Mouse (Mus musculus) E14TG2a.4 (cell line): ENCODE results near the gene Dscaml1.

Source experiments
- H3K27me3 ChIP-seq: 2 replicates; pipeline ENCODE4 v1.6.1; 2014; ENCODE audit warnings: low read length, control low read depth; ENCODE audit not compliant: insufficient read depth
- H3K36me3 ChIP-seq: 2 replicates; pipeline ENCODE4 v1.6.1; 2014; ENCODE audit warnings: low read length, control low read depth; ENCODE audit not compliant: insufficient read depth
- H3K4me1 ChIP-seq: replicated peaks from 2 replicates; pipeline ENCODE4 v1.6.1; 2014; ENCODE audit warnings: low read depth, low read length, control low read depth
- H3K4me3 ChIP-seq: replicated peaks from 2 replicates; pipeline ENCODE4 v1.5.1; 2014; ENCODE audit warnings: mild to moderate bottlenecking, low read length
- H3K9me3 ChIP-seq: 2 replicates; pipeline ENCODE4 v1.6.1; 2014; ENCODE audit warnings: low read length, control low read depth
- CTCF ChIP-seq: conservative IDR thresholded peaks from 2 replicates; pipeline ENCODE4 v1.5.1; 2014; ENCODE audit warnings: low read length
- NANOG ChIP-seq: IDR thresholded peaks from 2 replicates; pipeline ENCODE4 v1.6.1; 2014; ENCODE audit warnings: borderline replicate concordance, low read length, mixed read lengths
- POU5F1 ChIP-seq: IDR thresholded peaks from 2 replicates; pipeline ENCODE4 v1.6.1; 2014; ENCODE audit warnings: low read length, borderline replicate concordance

The Dscaml1 gene

GRCm38 (mm10) chr9:45617889-45618288, 191.5 kb downstream of the Dscaml1 start:
- Histone ChIP-seq H3K27me3 (0 out of 2 replicates have a peak, but pooled peaks cover 2% of the 10 kb centered on the region), H3K4me3 (no peak overlapping the region), H3K9me3 (no peaks in the 10 kb centered on the region), H3K4me1 (peaks cover 32% of the 10 kb centered on the region), H3K36me3 (no peaks in the 10 kb centered on the region)
- TF ChIP-seq CTCF (no peak), POU5F1 (no peak), NANOG (no peak)

- H3K4me1 ChIP-seq: peaks cover 37% of the 10 kb centered on the region
These were observed 192.0 kb downstream of the Dscaml1 start for GRCm38 (mm10) chr9:45618443-45618842.

GRCm38 (mm10) chr9:45620049-45620448, 193.6 kb downstream of the Dscaml1 start:
- no peak for TF ChIP-seq CTCF
- no peak for TF ChIP-seq NANOG
- TF ChIP-seq POU5F1: no peak
- H3K4me3 ChIP-seq: no peak overlapping the region
- H3K9me3 ChIP-seq: no peaks in the 10 kb centered on the region
- peaks cover 52% of the 10 kb centered on the region for H3K4me1 ChIP-seq
- no peaks in the 10 kb centered on the region for H3K36me3 ChIP-seq
- H3K27me3 ChIP-seq: peaks cover 2% of the 10 kb centered on the region; the same call in 1 of the 2 replicates

More at GRCm38 (mm10) chr9:45618443-45618842, 192.0 kb downstream of the Dscaml1 start:
- 0 out of 2 replicates have a peak, but pooled peaks cover 2% of the 10 kb centered on the region for H3K27me3 ChIP-seq
- H3K9me3 ChIP-seq: no peaks in the 10 kb centered on the region
- H3K4me3 ChIP-seq: no peak overlapping the region
- no peaks in the 10 kb centered on the region for H3K36me3 ChIP-seq
- TF ChIP-seq CTCF (no peak), POU5F1 (no peak), NANOG (no peak)

- no peak for TF ChIP-seq POU5F1
- no peak for TF ChIP-seq CTCF
- TF ChIP-seq NANOG: no peak
- peaks cover 58% of the 10 kb centered on the region for H3K4me1 ChIP-seq
- peaks cover 2% of the 10 kb centered on the region; the same call in 1 of the 2 replicates for H3K27me3 ChIP-seq
- H3K4me3 ChIP-seq: no peak overlapping the region
- H3K9me3 ChIP-seq: no peaks in the 10 kb centered on the region
- H3K36me3 ChIP-seq: no peaks in the 10 kb centered on the region
These were observed 194.5 kb downstream of the Dscaml1 start for GRCm38 (mm10) chr9:45620920-45621319.

- TF ChIP-seq NANOG: no peak
- no peak for TF ChIP-seq CTCF
- no peak for TF ChIP-seq POU5F1
- no peaks in the 10 kb centered on the region; the same call in 1 of the 2 replicates for H3K27me3 ChIP-seq
- H3K36me3 ChIP-seq: no peaks in the 10 kb centered on the region
- no peaks in the 10 kb centered on the region for H3K9me3 ChIP-seq
- H3K4me1 ChIP-seq: peaks cover 70% of the 10 kb centered on the region
- H3K4me3 ChIP-seq: no peak overlapping the region
These were observed 199.5 kb downstream of the Dscaml1 start for GRCm38 (mm10) chr9:45625889-45626446.

- no peaks in the 10 kb centered on the region for H3K9me3 ChIP-seq
- H3K4me1 ChIP-seq: peaks cover 8% of the 10 kb centered on the region
- TF ChIP-seq POU5F1 (no peak), NANOG (no peak), CTCF (no peak)
- no peak overlapping the region for H3K4me3 ChIP-seq
- no peaks in the 10 kb centered on the region; the same call in 1 of the 2 replicates for H3K27me3 ChIP-seq
- no peaks in the 10 kb centered on the region for H3K36me3 ChIP-seq
These were observed 206.1 kb downstream of the Dscaml1 start for GRCm38 (mm10) chr9:45632520-45632919.

GRCm38 (mm10) chr9:45633036-45633435, 206.6 kb downstream of the Dscaml1 start:
- H3K4me3 ChIP-seq: no peak overlapping the region
- TF ChIP-seq CTCF (no peak), NANOG (no peak), POU5F1 (no peak)

GRCm38 (mm10) chr9:45634978-45635377, 208.6 kb downstream of the Dscaml1 start:
- H3K4me3 ChIP-seq: no peak overlapping the region
- H3K36me3 ChIP-seq: no peaks in the 10 kb centered on the region
- no peaks in the 10 kb centered on the region for H3K4me1 ChIP-seq
- 0 out of 2 replicates have a peak, but pooled peaks cover 3% of the 10 kb centered on the region for H3K9me3 ChIP-seq
- TF ChIP-seq POU5F1 (no peak), CTCF (no peak), NANOG (no peak)
- no peaks in the 10 kb centered on the region; the same call in 1 of the 2 replicates for H3K27me3 ChIP-seq

More at GRCm38 (mm10) chr9:45633036-45633435, 206.6 kb downstream of the Dscaml1 start:
- Histone ChIP-seq H3K4me1 (peaks cover 7% of the 10 kb centered on the region; the same call in 1 of the 2 replicates), H3K27me3 (no peaks in the 10 kb centered on the region; the same call in 1 of the 2 replicates), H3K36me3 (no peaks in the 10 kb centered on the region), H3K9me3 (no peaks in the 10 kb centered on the region)

GRCm38 (mm10) chr9:45637346-45637745, 210.9 kb downstream of the Dscaml1 start:
- Histone ChIP-seq H3K27me3 (no peaks in the 10 kb centered on the region; the same call in 1 of the 2 replicates), H3K9me3 (0 out of 2 replicates have a peak, but pooled peaks cover 3% of the 10 kb centered on the region), H3K4me1 (no peaks in the 10 kb centered on the region), H3K4me3 (no peak overlapping the region), H3K36me3 (no peaks in the 10 kb centered on the region)
- TF ChIP-seq CTCF (no peak), POU5F1 (no peak), NANOG (no peak)
